Mouse (Mus musculus) forebrain, postnatal 0 days (tissue): ENCODE measurements around the gene Gm9936. TPM values are rescaled to one million over a fixed set of nuclear protein-coding genes. Genes with fewer than 3 reads are reported as not detected.

Experiments used
- ATAC-seq: fragments of 200-750 bp; cut with Nextera tagmentation; 2 replicates; pipeline ENCODE4 v1.8.0; 2017; ENCODE audit warnings: mild to moderate bottlenecking, moderate library complexity
- DNase-seq: peaks from one replicate; pipeline ENCODE4 v3.0.0-alpha.2; 2015
- H3K27ac ChIP-seq: fragments of 300-500 bp; sonication (generic); 2 replicates; pipeline ENCODE4 v1.5.1; 2014; ENCODE audit warnings: low read depth, mild to moderate bottlenecking, antibody characterized with exemption, low read length, moderate library complexity, mixed read lengths
- H3K27me3 ChIP-seq: fragments of 300-500 bp; sonication (generic); 2 replicates; pipeline ENCODE4 v1.6.1; 2014; ENCODE audit warnings: mild to moderate bottlenecking, low read length, mixed read lengths; ENCODE audit not compliant: insufficient read depth
- H3K36me3 ChIP-seq: fragments of 300-500 bp; sonication (generic); 2 replicates; pipeline ENCODE4 v1.6.1; 2014; ENCODE audit warnings: mild to moderate bottlenecking, moderate library complexity; ENCODE audit not compliant: insufficient read depth
- H3K4me1 ChIP-seq: fragments of 300-500 bp; sonication (generic); 2 replicates; pipeline ENCODE4 v1.6.1; 2014; ENCODE audit warnings: antibody characterized with exemption; ENCODE audit not compliant: insufficient read depth
- H3K4me2 ChIP-seq: fragments of 300-500 bp; sonication (generic); 2 replicates; pipeline ENCODE4 v1.6.1; 2014; ENCODE audit warnings: low read depth, mild to moderate bottlenecking, moderate library complexity
- H3K4me3 ChIP-seq: fragments of 300-500 bp; sonication (generic); 2 replicates; pipeline ENCODE4 v1.5.1; 2014; ENCODE audit warnings: low read depth, low read length, mixed read lengths
- H3K9ac ChIP-seq: fragments of 300-500 bp; sonication (generic); 2 replicates; pipeline ENCODE4 v1.6.1; 2014; ENCODE audit warnings: mild to moderate bottlenecking
- H3K9me3 ChIP-seq: fragments of 300-500 bp; sonication (generic); 2 replicates; pipeline ENCODE4 v1.6.1; 2016; ENCODE audit warnings: low read length
- CTCF ChIP-seq: sonication (generic); IDR thresholded peaks from 2 replicates; pipeline ENCODE4 v1.5.1; 2016; ENCODE audit warnings: antibody characterized with exemption, control low read depth, low read depth
- WGBS: fragments of 180-500 bp; shearing (Covaris S2); extraction: QIAGEN DNeasy Blood & Tissue Kit; methylation state at CpG from one replicate; pipeline ENCODE4 v1.1.7; 2014; 5-methylcytosine and 5-hydroxymethylcytosine counted together
- polyA plus RNA-seq: library from polyadenylated mRNA; unstranded; fragments of >200 nt; fragmentation: Nextera tagmentation; extraction: Ambion mirVana; gene quantifications from 2 replicates; pipeline ENCODE4 v1.2.1, GENCODE M21; 2015
- total RNA-seq: library from RNA; depleted of rRNA; stranded (reverse); fragments of >200 nt; gene quantifications from 2 replicates; pipeline ENCODE4 v1.2.3, GENCODE M21; 2014

Gene Gm9936
- total and polyA plus RNA-seq, 2 experiments from 2014 or later: 3.2 to 4.2 TPM

- H3K4me3 ChIP-seq: no peak overlapping the region
- H3K4me1 ChIP-seq: no peaks in the 10 kb centered on the region
- no peaks in the 10 kb centered on the region for H3K36me3 ChIP-seq
- ATAC-seq (no peak), DNase-seq (no peak)
- 65% methylated on average over 12 of the region's 12 CpGs for WGBS
- H3K4me2 ChIP-seq: no peak overlapping the region
- no peak overlapping the region for H3K27ac ChIP-seq
- no peaks in the 10 kb centered on the region for H3K27me3 ChIP-seq
- H3K9me3 ChIP-seq: no peaks in the 10 kb centered on the region
- no peak overlapping the region for H3K9ac ChIP-seq
- no peak for TF ChIP-seq CTCF
Measured at GRCm38 (mm10) chr5:114836886-114837285, 21.6 kb downstream of the Gm9936 start.

- no peak for TF ChIP-seq CTCF
- Histone ChIP-seq H3K4me2 (no peak overlapping the region), H3K27ac (no peak overlapping the region), H3K9me3 (no peaks in the 10 kb centered on the region), H3K36me3 (no peaks in the 10 kb centered on the region), H3K4me3 (no peak overlapping the region), H3K27me3 (no peaks in the 10 kb centered on the region), H3K9ac (no peak overlapping the region), H3K4me1 (no peaks in the 10 kb centered on the region)
- ATAC-seq: no peak
- WGBS: 67% methylated on average over 3 of the region's 3 CpGs
- no peak for DNase-seq
Measured at GRCm38 (mm10) chr5:114829740-114830139, 28.7 kb downstream of the Gm9936 start.

- no peak for ATAC-seq
- 94% methylated on average over 12 of the region's 12 CpGs for WGBS
- H3K27me3 ChIP-seq: no peaks in the 10 kb centered on the region
- no peak overlapping the region for H3K4me3 ChIP-seq
- no peak for DNase-seq
- TF ChIP-seq CTCF: no peak
- H3K27ac ChIP-seq: no peak overlapping the region
- no peaks in the 10 kb centered on the region for H3K9me3 ChIP-seq
- no peaks in the 10 kb centered on the region for H3K4me1 ChIP-seq
- no peak overlapping the region for H3K9ac ChIP-seq
- H3K36me3 ChIP-seq: no peaks in the 10 kb centered on the region
- no peak overlapping the region for H3K4me2 ChIP-seq
Measured at GRCm38 (mm10) chr5:114827427-114827826, 31.1 kb downstream of the Gm9936 start.

GRCm38 (mm10) chr5:114825978-114826691 is 32.3 kb downstream of the Gm9936 start:
- H3K36me3 ChIP-seq: no peaks in the 10 kb centered on the region
- 12% methylated on average over 27 of the region's 27 CpGs for WGBS
- TF ChIP-seq CTCF: peak; percentile 50
- no peaks in the 10 kb centered on the region for H3K4me1 ChIP-seq
- H3K27me3 ChIP-seq: no peaks in the 10 kb centered on the region
- peak overlapping the region; percentile 72 for H3K27ac ChIP-seq
- ATAC-seq (peak; percentile 72), DNase-seq (peak; percentile 87)
- peak overlapping the region; percentile 28; the same call in 1 of the 2 replicates for H3K9ac ChIP-seq
- peak overlapping the region; percentile 22 for H3K4me3 ChIP-seq
- no peaks in the 10 kb centered on the region for H3K9me3 ChIP-seq
- peak overlapping the region; percentile 45 for H3K4me2 ChIP-seq

DNA sequence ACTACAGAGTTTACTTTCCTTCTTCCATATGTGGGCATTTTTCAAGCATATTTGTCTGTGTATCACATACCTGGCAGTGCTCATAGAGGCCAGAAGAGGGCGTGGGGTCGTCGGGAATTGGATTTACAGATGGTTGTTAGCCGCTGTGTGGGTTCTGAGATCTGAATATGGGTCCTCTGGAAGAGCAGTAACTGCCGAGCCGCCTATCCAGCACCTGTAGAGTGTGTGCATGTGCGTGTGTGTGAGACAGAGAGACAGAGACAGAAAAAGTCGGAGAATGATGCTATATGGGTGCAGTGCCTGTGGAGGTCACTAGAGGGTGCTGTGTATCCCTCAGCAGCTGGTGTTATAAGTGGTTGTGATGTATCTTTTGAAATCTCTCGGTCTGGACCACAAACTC is 34.3 kb downstream of the Gm9936 start:
- peak; percentile 76 for DNase-seq

GRCm38 (mm10) chr5:114822796-114823688 is 35.4 kb downstream of the Gm9936 start, which contains the start of gene 1500011B03Rik:
1500011B03Rik (minus strand) TSS chr5:114823468.
- H3K9me3 ChIP-seq: no peaks in the 10 kb centered on the region
- peak; percentile 95 for ATAC-seq

More for the DNA sequence above, 34.3 kb downstream of the Gm9936 start:
- Histone ChIP-seq H3K27me3 (no peaks in the 10 kb centered on the region), H3K4me2 (peak overlapping the region; percentile 59; the same call in 1 of the 2 replicates), H3K4me3 (no peak overlapping the region), H3K4me1 (no peaks in the 10 kb centered on the region), H3K9ac (no peak overlapping the region), H3K27ac (peak overlapping the region; percentile 35; the same call in 1 of the 2 replicates), H3K36me3 (no peaks in the 10 kb centered on the region), H3K9me3 (no peaks in the 10 kb centered on the region)
- no peak for ATAC-seq
- WGBS: 16% methylated on average over 9 of the region's 9 CpGs
- TF ChIP-seq CTCF: peak; percentile 76

GRCm38 (mm10) chr5:114818124-114818523 is 40.4 kb downstream of the Gm9936 start:
- no peak overlapping the region for H3K27ac ChIP-seq
- ATAC-seq (no peak), DNase-seq (no peak)
- no peak overlapping the region for H3K9ac ChIP-seq
- WGBS: 71% methylated on average over 11 of the region's 11 CpGs
- H3K4me1 ChIP-seq: no peaks in the 10 kb centered on the region
- no peak overlapping the region for H3K4me2 ChIP-seq
- no peak overlapping the region for H3K4me3 ChIP-seq
- no peaks in the 10 kb centered on the region for H3K36me3 ChIP-seq
- H3K9me3 ChIP-seq: no peaks in the 10 kb centered on the region
- no peaks in the 10 kb centered on the region for H3K27me3 ChIP-seq
- no peak for TF ChIP-seq CTCF

More at GRCm38 (mm10) chr5:114822796-114823688, 35.4 kb downstream of the Gm9936 start, which contains the start of gene 1500011B03Rik:
- no peaks in the 10 kb centered on the region for H3K27me3 ChIP-seq
- H3K4me2 ChIP-seq: peak within 1 kb of the TSS; percentile 59
- no peaks in the 10 kb centered on the region for H3K4me1 ChIP-seq
- H3K9ac ChIP-seq: peak within 1 kb of the TSS; percentile 76
- WGBS: 9% methylated on average over 53 of the region's 53 CpGs
- H3K4me3 ChIP-seq: peak within 1 kb of the TSS; percentile 80
- peak; percentile 93 for DNase-seq
- TF ChIP-seq CTCF: no peak
- peak within 1 kb of the TSS; percentile 86 for H3K27ac ChIP-seq
- H3K36me3 ChIP-seq: no peaks in the 10 kb centered on the region
